Mouse (Mus musculus): ENCODE measurements around the gene Fut11. TPM values are rescaled to one million over a fixed set of nuclear protein-coding genes. Genes with fewer than 3 reads are reported as not detected.
"Not testable (repeated sequence)": the region's sequence is repeated elsewhere in the genome, so short reads cannot be mapped to it uniquely, and the experiment has no call there.

The Fut11 gene
- polyA plus RNA-seq, 1 experiment from 2014 or later: 16.7 TPM

DNA sequence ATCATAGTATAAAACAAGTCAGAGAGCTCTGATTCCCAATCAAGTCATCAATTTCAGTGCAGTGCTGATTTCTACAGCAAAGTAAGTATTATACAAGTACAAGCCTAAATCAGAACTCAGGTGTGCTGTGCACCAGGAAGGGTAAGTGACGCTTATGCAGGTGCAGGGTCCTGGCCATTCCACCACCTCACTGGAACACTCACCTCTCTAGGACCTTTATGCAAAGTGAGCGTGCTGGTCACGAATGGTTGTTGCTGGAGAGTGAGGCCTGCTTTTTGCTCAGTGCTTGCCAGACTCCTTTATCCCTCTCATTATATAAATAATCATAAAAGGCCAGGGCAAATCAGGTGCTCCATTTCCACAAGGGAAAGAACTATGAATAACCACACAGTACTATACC, 5.6 kb downstream of the Fut11 start:
- H3K27me3 ChIP-seq (ENCODE audit: control insufficient read depth, insufficient read depth, low read length): no peaks in the 10 kb centered on the region
- no peak overlapping the region for H3K9ac ChIP-seq (ENCODE audit: low read depth, low read length)
- no peaks in the 10 kb centered on the region for H3K36me3 ChIP-seq (ENCODE audit: control insufficient read depth, insufficient read depth, low read length)
- 82% methylated on average over 3 of the region's 3 CpGs for WGBS
- no peaks in the 10 kb centered on the region for H3K9me3 ChIP-seq (ENCODE audit: control insufficient read depth, low read length)
- H3K4me1 ChIP-seq (replicated peaks; ENCODE audit: control insufficient read depth, insufficient read depth, low read length): peaks cover 14% of the 10 kb centered on the region; the same call in 1 of the 2 replicates
- DNase-seq (ENCODE audit: low spot score) (no peak), ATAC-seq (ENCODE audit: low FRiP score) (no peak)
- H3K4me3 ChIP-seq (ENCODE audit: low read depth, low read length): no peak overlapping the region
- no peak overlapping the region for H3K4me2 ChIP-seq (replicated peaks; ENCODE audit: low read depth, low read length)
- no peak overlapping the region for H3K27ac ChIP-seq (ENCODE audit: low read depth, low read length)

DNA sequence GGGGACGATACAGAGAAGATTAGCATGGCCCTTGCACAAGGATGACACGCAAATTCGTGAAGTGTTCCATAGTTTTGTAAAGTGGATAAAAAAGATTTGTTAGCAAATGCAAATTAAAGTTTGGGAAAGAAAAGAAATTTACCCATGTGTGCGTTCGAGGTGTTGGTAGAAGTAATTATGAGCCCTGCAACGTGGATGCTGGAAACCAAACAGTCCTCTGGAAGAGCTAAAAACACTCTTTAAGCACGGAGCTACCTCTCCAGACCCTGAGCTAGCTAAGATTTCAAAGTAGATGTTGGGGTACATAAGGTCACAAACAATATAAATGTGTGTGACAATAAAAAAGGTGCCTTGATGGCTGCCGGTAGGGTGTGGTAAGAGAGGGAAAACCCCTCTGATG, 6.8 kb downstream of the Fut11 start:
- H3K4me3 ChIP-seq (ENCODE audit: low read depth, low read length): no peak overlapping the region
- ATAC-seq (ENCODE audit: low FRiP score) (no peak), DNase-seq (ENCODE audit: low spot score) (no peak)
- H3K4me1 ChIP-seq (replicated peaks; ENCODE audit: control insufficient read depth, insufficient read depth, low read length): peaks cover 9% of the 10 kb centered on the region; the same call in 1 of the 2 replicates
- H3K9ac ChIP-seq (ENCODE audit: low read depth, low read length): no peak overlapping the region
- peak overlapping the region; percentile 56; the same call in 1 of the 2 replicates for H3K4me2 ChIP-seq (replicated peaks; ENCODE audit: low read depth, low read length)
- H3K27ac ChIP-seq (ENCODE audit: low read depth, low read length): no peak overlapping the region
- H3K27me3 ChIP-seq (ENCODE audit: control insufficient read depth, insufficient read depth, low read length): no peaks in the 10 kb centered on the region
- H3K36me3 ChIP-seq (ENCODE audit: control insufficient read depth, insufficient read depth, low read length): no peaks in the 10 kb centered on the region
- no peaks in the 10 kb centered on the region for H3K9me3 ChIP-seq (ENCODE audit: control insufficient read depth, low read length)
- WGBS: 89% methylated on average over 8 of the region's 8 CpGs

DNA sequence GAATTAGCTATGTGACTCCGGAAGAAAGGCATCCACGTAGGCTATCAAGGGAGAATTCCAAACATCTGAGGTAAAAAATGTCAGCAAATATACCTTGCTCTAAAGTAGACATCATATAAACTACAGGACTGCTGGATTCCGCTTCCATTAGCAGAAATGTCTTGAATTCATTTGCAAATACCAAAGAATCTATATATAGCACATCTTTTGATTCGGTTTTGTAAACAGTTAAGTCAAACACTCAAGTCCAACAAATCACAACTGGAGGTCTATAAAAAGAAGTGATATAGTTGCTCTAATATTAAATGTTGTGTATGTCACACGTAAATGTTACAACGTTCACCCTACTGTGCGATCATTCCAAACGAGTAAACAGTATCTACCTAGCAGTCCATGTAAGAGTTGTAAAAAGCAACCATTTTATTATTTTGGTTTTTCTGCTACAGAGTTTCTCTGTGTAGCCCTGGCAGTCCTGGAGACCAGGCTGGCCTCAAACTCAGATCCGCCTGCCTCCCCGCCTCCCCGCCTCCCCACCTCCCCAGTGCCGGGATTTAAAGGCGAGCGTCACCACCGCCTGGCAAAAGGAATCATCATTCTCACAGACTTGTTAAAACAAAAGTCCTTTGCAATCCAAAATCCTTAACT, 7.5 kb downstream of the Fut11 start:
- peak overlapping the region; percentile 88 for H3K9ac ChIP-seq (ENCODE audit: low read depth, low read length)
- H3K27me3 ChIP-seq (ENCODE audit: control insufficient read depth, insufficient read depth, low read length): no peaks in the 10 kb centered on the region
- H3K36me3 ChIP-seq (ENCODE audit: control insufficient read depth, insufficient read depth, low read length): no peaks in the 10 kb centered on the region
- no peaks in the 10 kb centered on the region for H3K9me3 ChIP-seq (ENCODE audit: control insufficient read depth, low read length)
- peak overlapping the region; percentile 71 for H3K4me3 ChIP-seq (ENCODE audit: low read depth, low read length)
- 0 out of 2 replicates have a peak, but pooled peaks cover 4% of the 10 kb centered on the region for H3K4me1 ChIP-seq (replicated peaks; ENCODE audit: control insufficient read depth, insufficient read depth, low read length)
- WGBS: 16% methylated on average over 15 of the region's 15 CpGs
- peak overlapping the region; percentile 77 for H3K27ac ChIP-seq (ENCODE audit: low read depth, low read length)
- H3K4me2 ChIP-seq (replicated peaks; ENCODE audit: low read depth, low read length): peak overlapping the region; percentile 56
- ATAC-seq (ENCODE audit: low FRiP score) (peak; percentile 32), DNase-seq (ENCODE audit: low spot score) (no peak)

DNA sequence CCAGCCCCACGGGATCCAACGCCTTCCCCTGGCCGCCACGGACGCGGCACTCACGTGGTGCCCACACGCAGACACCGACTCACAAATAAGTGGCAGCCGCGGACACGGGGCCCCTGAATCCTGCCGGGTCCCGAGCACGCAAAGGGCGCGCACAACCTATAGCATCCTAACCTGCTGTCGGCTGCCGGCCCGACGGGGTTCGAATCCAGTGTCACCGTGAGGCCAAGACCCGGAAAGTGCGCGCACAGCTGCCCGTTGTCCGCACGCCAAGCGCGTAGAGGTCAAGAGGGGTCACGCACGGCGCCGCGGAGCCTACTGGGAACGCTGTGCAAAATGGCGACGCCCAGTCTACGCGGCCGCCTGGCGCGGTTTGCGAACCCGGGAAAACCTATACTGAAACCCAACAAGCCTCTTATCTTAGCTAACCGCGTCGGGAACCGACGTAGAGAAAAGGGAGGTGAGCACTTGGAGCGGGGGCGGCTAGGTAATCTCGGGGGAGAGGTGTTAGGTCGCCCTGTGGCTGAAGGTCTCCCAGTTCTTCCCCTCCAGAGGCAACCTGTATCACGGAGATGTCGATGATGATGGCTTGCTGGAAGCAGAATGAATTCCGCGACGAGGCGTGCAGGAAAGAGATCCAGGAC, 8.1 kb downstream of the Fut11 start, which contains the start of gene Chchd1:
TSS of gene Chchd1 (plus strand) at position 266 of the 641 bp plus-strand sequence.
- DNase-seq (ENCODE audit: low spot score) (peak; percentile 93), ATAC-seq (ENCODE audit: low FRiP score) (peak; percentile 80)
- H3K36me3 ChIP-seq (ENCODE audit: control insufficient read depth, insufficient read depth, low read length): no peaks in the 10 kb centered on the region
- peak within 1 kb of the TSS; percentile 77 for H3K27ac ChIP-seq (ENCODE audit: low read depth, low read length)
- H3K4me3 ChIP-seq (ENCODE audit: low read depth, low read length): peak within 1 kb of the TSS; percentile 71
- 0 out of 2 replicates have a peak, but pooled peaks cover 4% of the 10 kb centered on the region for H3K4me1 ChIP-seq (replicated peaks; ENCODE audit: control insufficient read depth, insufficient read depth, low read length)
- 0% methylated on average over 61 of the region's 61 CpGs for WGBS
- peak within 1 kb of the TSS; percentile 88 for H3K9ac ChIP-seq (ENCODE audit: low read depth, low read length)
- H3K27me3 ChIP-seq (ENCODE audit: control insufficient read depth, insufficient read depth, low read length): no peaks in the 10 kb centered on the region
- H3K4me2 ChIP-seq (replicated peaks; ENCODE audit: low read depth, low read length): peak within 1 kb of the TSS; percentile 56
- H3K9me3 ChIP-seq (ENCODE audit: control insufficient read depth, low read length): no peaks in the 10 kb centered on the region

DNA sequence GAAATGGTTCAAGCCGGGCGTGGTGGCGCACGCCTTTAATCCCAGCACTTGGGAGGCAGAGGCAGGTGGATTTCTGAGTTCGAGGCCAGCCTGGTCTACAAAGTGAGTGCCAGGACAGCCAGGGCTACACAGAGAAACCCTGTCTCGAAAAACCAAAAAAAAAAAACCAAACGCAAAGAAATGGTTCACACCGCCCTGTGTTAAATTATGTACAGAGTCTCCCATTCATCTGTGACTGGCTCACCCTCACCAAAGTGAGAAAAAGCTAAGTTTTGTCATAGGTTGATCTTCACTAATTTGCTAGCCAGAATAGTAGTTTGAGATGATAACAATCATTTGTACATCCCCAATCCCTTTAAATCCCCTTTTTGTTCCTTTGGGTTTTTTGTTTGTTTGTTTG, 8.7 kb downstream of the Fut11 start:
- peak overlapping the region; percentile 77 for H3K27ac ChIP-seq (ENCODE audit: low read depth, low read length)
- WGBS: 11% methylated on average over 8 of the region's 8 CpGs
- H3K27me3 ChIP-seq (ENCODE audit: control insufficient read depth, insufficient read depth, low read length); H3K9me3 ChIP-seq (ENCODE audit: control insufficient read depth, low read length); H3K36me3 ChIP-seq (ENCODE audit: control insufficient read depth, insufficient read depth, low read length); H3K4me1 ChIP-seq (replicated peaks; ENCODE audit: control insufficient read depth, insufficient read depth, low read length); ATAC-seq (ENCODE audit: low FRiP score); DNase-seq (ENCODE audit: low spot score): not testable (repeated sequence)
- peak overlapping the region; percentile 71 for H3K4me3 ChIP-seq (ENCODE audit: low read depth, low read length)
- peak overlapping the region; percentile 56 for H3K4me2 ChIP-seq (replicated peaks; ENCODE audit: low read depth, low read length)
- H3K9ac ChIP-seq (ENCODE audit: low read depth, low read length): peak overlapping the region; percentile 88

DNA sequence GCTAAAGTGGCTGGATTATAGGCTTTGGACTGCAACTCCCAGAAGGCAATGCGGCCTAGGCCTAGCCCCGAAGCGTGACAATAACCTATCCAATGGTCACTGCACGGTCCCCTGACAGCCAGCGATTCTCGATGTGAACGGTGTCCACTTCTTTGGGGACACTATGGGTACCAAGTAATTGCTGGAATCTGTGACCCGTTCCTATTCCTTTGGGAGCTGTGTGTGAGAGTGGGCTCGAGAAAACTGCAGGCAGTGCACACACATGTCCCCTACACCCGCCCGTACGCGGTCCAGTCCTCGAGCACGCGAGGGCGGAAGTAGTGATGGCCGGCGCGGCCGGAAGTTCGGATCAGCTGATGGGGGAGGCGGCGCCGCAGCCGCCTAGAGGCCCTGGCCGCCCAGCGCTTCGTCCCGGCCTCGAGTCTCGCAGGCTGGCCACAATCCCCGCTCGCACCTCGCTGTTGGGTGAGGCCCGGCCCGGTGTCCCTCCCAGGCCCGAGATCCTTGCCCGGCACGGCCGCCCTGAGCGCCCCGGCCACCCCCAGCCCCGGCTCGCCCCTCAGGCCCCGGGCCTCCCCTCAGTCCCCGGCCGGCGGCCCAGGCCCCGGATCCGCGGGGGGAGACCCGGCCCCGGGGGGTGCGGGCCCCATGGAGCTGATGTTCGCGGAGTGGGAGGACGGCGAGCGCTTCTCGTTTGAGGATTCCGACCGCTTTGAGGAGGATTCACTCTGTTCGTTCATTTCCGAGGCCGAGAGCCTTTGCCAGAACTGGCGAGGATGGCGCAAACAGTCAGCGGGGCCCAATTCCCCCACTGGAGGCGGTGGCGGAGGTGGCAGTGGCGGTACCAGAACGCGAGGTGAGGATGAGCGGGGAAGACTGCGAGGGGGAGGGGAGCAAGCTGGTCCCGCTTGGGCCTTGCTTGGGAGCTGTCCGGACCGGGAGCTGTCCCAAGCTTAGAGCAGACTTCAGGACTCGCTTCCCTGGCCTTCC, 12.7 kb downstream of the Fut11 start, which contains the start of gene Zswim8:
TSS of gene Zswim8 (plus strand) at position 352 of the 990 bp plus-strand sequence.
- DNase-seq (ENCODE audit: low spot score) (peak; percentile 93), ATAC-seq (ENCODE audit: low FRiP score) (peak; percentile 95)
- Histone ChIP-seq H3K4me2 (replicated peaks; ENCODE audit: low read depth, low read length) (peak within 1 kb of the TSS; percentile 79), H3K4me1 (replicated peaks; ENCODE audit: control insufficient read depth, insufficient read depth, low read length) (peaks cover 4% of the 10 kb centered on the region), H3K36me3 (ENCODE audit: control insufficient read depth, insufficient read depth, low read length) (0 out of 2 replicates have a peak, but pooled peaks cover 2% of the 10 kb centered on the region), H3K9me3 (ENCODE audit: control insufficient read depth, low read length) (no peaks in the 10 kb centered on the region), H3K27me3 (ENCODE audit: control insufficient read depth, insufficient read depth, low read length) (no peaks in the 10 kb centered on the region), H3K27ac (ENCODE audit: low read depth, low read length) (peak within 1 kb of the TSS; percentile 82), H3K4me3 (ENCODE audit: low read depth, low read length) (peak within 1 kb of the TSS; percentile 99), H3K9ac (ENCODE audit: low read depth, low read length) (peak within 1 kb of the TSS; percentile 96)
- under 1% methylated on average over 76 of the region's 80 CpGs for WGBS

DNA sequence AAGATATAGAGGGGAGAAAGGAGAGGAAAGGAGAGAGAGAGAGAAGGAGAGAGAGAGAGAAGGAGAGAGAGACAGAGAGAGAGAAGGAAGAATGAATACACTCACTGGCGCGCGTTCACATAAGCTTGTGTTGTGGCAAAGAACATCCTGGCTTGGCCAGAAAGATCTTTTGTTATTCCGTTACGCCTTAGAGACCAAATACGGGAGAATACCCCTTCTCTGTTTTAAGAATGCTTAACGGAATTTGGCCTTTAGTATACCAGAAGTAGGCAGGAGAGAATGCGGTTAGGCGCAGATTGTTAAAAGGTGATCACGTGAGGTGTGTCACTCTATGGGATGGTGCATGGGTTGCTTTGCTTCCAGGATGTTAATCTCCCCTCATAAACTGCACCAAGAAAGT, 13.5 kb downstream of the Fut11 start:
- 14% methylated on average over 10 of the region's 10 CpGs for WGBS
- H3K9me3 ChIP-seq (ENCODE audit: control insufficient read depth, low read length): no peaks in the 10 kb centered on the region
- ATAC-seq (ENCODE audit: low FRiP score): no peak
- H3K4me3 ChIP-seq (ENCODE audit: low read depth, low read length): peak overlapping the region; percentile 99
- peak overlapping the region; percentile 79 for H3K4me2 ChIP-seq (replicated peaks; ENCODE audit: low read depth, low read length)
- peaks cover 4% of the 10 kb centered on the region for H3K4me1 ChIP-seq (replicated peaks; ENCODE audit: control insufficient read depth, insufficient read depth, low read length)
- H3K9ac ChIP-seq (ENCODE audit: low read depth, low read length): peak overlapping the region; percentile 96
- DNase-seq (ENCODE audit: low spot score): no peak
- H3K36me3 ChIP-seq (ENCODE audit: control insufficient read depth, insufficient read depth, low read length): peaks cover 6% of the 10 kb centered on the region; the same call in 1 of the 2 replicates
- no peak overlapping the region; the same call in 1 of the 2 replicates for H3K27ac ChIP-seq (ENCODE audit: low read depth, low read length)
- no peaks in the 10 kb centered on the region for H3K27me3 ChIP-seq (ENCODE audit: control insufficient read depth, insufficient read depth, low read length)

DNA sequence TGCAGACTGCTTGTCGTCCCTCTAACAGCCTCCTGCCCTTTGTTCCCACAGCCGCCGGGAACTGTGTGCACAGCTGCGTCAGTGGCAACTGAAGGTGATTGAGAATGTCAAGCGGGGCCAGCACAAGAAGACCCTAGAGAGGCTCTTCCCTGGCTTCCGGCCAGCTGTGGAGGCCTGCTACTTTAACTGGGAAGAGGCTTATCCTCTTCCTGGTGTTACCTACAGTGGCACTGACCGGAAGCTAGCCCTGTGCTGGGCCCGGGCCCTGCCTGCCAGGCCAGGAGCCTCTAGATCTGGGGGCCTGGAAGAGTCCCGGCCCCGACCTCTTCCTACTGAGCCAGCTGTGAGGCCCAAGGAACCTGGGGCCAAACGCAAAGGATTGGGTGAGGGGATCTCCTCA, 19.1 kb downstream of the Fut11 start:
- WGBS: 82% methylated on average over 11 of the region's 11 CpGs
- ATAC-seq (ENCODE audit: low FRiP score) (no peak), DNase-seq (ENCODE audit: low spot score) (no peak)
- H3K27ac ChIP-seq (ENCODE audit: low read depth, low read length): no peak overlapping the region
- peaks cover 30% of the 10 kb centered on the region for H3K36me3 ChIP-seq (ENCODE audit: control insufficient read depth, insufficient read depth, low read length)
- H3K27me3 ChIP-seq (ENCODE audit: control insufficient read depth, insufficient read depth, low read length): no peaks in the 10 kb centered on the region
- H3K9me3 ChIP-seq (ENCODE audit: control insufficient read depth, low read length): no peaks in the 10 kb centered on the region
- H3K4me1 ChIP-seq (replicated peaks; ENCODE audit: control insufficient read depth, insufficient read depth, low read length): peaks cover 1% of the 10 kb centered on the region
- H3K9ac ChIP-seq (ENCODE audit: low read depth, low read length): no peak overlapping the region
- H3K4me2 ChIP-seq (replicated peaks; ENCODE audit: low read depth, low read length): no peak overlapping the region
- no peak overlapping the region for H3K4me3 ChIP-seq (ENCODE audit: low read depth, low read length)
